Mouse (Mus musculus) intestine, postnatal 0 days (tissue): ENCODE results near the gene Usp22. TPM values are rescaled to one million over a fixed set of nuclear protein-coding genes. Genes with fewer than 3 reads are reported as not detected.
"Not testable (repeated sequence)": the region's sequence is repeated elsewhere in the genome, so short reads cannot be mapped to it uniquely, and the experiment has no call there.

Experiments used
- ATAC-seq: fragments of 200-750 bp; cut with Nextera tagmentation; 2 replicates; pipeline ENCODE4 v1.8.0; 2017; ENCODE audit warnings: mild to moderate bottlenecking, moderate TSS enrichment, moderate library complexity
- H3K27ac ChIP-seq: fragments of 300-500 bp; sonication (generic); 2 replicates; pipeline ENCODE4 v1.5.1; 2014; ENCODE audit warnings: mild to moderate bottlenecking, low read depth, low read length, moderate library complexity
- H3K27me3 ChIP-seq: fragments of 300-500 bp; sonication (generic); replicated peaks from 2 replicates; pipeline ENCODE4 v1.6.1; 2014; ENCODE audit warnings: low read length, mixed read lengths; ENCODE audit not compliant: control insufficient read depth, insufficient read depth
- H3K36me3 ChIP-seq: fragments of 300-500 bp; sonication (generic); 2 replicates; pipeline ENCODE4 v1.6.1; 2014; ENCODE audit warnings: mild to moderate bottlenecking, moderate library complexity; ENCODE audit not compliant: control insufficient read depth, insufficient read depth
- H3K4me1 ChIP-seq: fragments of 300-500 bp; sonication (generic); replicated peaks from 2 replicates; pipeline ENCODE4 v1.6.1; 2014; ENCODE audit warnings: antibody characterized with exemption, low read length, mixed read lengths; ENCODE audit not compliant: control insufficient read depth, insufficient read depth
- H3K4me2 ChIP-seq: fragments of 300-500 bp; sonication (generic); replicated peaks from 2 replicates; pipeline ENCODE4 v1.6.1; 2014; ENCODE audit warnings: low read depth, mild to moderate bottlenecking, moderate library complexity
- H3K4me3 ChIP-seq: fragments of 300-500 bp; sonication (generic); 2 replicates; pipeline ENCODE4 v1.5.1; 2014; ENCODE audit warnings: low read depth, low read length
- H3K9ac ChIP-seq: fragments of 300-500 bp; sonication (generic); 2 replicates; pipeline ENCODE4 v1.6.1; 2014; ENCODE audit warnings: mild to moderate bottlenecking, low read depth, low read length
- H3K9me3 ChIP-seq: fragments of 300-500 bp; sonication (generic); 2 replicates; pipeline ENCODE4 v1.6.1; 2016; ENCODE audit warnings: mixed run types; ENCODE audit not compliant: control insufficient read depth
- CTCF ChIP-seq: sonication (generic); IDR thresholded peaks from 2 replicates; pipeline ENCODE4 v1.5.1; 2016; ENCODE audit warnings: low read depth, mild to moderate bottlenecking, control low read depth, antibody characterized with exemption, moderate library complexity
- WGBS: fragments of 180-500 bp; shearing (Covaris S2); extraction: QIAGEN DNeasy Blood & Tissue Kit; methylation state at CpG from one replicate; pipeline ENCODE4 v1.1.7; 2014; 5-methylcytosine and 5-hydroxymethylcytosine counted together
- polyA plus RNA-seq: library from polyadenylated mRNA; unstranded; fragments of >200 nt; fragmentation: Nextera tagmentation; extraction: Ambion mirVana; gene quantifications from 2 replicates; pipeline ENCODE4 v1.2.1, GENCODE M21; 2015

Gene Usp22
- polyA plus RNA-seq, 1 experiment from 2014 or later, result 27.0 TPM

DNA sequence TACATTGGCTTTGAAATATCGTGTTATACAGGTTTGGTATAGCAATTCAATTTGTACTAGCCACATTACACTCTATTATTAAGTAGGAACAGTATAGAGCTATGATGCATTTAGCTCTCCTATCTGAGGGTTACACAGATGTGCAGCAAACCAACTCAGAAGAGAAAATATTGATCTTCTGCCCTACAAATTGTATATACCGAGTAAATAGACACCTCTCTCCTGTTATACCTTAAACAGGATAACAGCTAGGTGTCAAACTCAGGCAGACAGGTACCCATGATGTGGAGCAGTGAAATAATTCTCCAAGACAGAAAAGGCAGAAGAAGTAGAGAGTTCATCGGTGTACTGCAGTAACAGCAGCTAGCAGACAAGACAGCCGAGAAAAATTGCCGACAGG lies 923 bp upstream of the Usp22 start:
- ATAC-seq, result no peak
- no peaks in the 10 kb centered on the region for H3K9me3 ChIP-seq
- H3K27ac ChIP-seq, result no peak overlapping the region
- peak overlapping the region; percentile 59; the same call in 1 of the 2 replicates for H3K4me2 ChIP-seq
- no peak overlapping the region for H3K9ac ChIP-seq
- WGBS, result 75% methylated on average over 5 of the region's 5 CpGs
- TF ChIP-seq CTCF, result no peak
- H3K4me3 ChIP-seq, result no peak overlapping the region
- no peaks in the 10 kb centered on the region for H3K36me3 ChIP-seq
- no peaks in the 10 kb centered on the region for H3K4me1 ChIP-seq
- H3K27me3 ChIP-seq, result no peaks in the 10 kb centered on the region

DNA sequence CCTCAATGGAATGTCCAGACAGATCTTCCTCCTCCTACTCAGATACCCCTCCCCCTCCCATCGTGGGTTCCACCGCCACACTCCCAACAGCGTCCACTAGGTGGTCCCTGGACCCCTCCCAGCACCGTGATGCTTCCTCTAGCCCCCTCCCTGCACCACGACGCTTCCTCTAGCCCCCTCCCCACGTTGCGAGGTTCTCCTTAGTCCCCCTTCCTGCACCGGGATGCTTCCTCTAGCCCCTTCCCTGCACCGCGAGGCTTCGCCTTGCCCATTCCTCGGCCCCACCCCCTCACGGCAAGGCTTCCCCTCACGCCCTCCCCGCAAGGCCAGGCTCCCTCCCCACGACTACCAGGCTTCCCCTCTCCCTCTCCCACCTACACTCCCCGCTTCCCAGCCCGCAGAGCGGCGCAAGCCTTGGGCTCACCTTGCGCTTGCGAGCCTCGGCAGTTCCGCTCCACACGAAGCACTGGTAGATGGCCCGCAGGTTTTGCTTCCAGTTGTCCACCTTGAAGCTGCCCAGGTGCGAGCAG lies 499 bp downstream of the Usp22 start:
- Histone ChIP-seq H3K4me1 (no peaks in the 10 kb centered on the region), H3K9ac (peak overlapping the region; percentile 83), H3K27me3 (no peaks in the 10 kb centered on the region), H3K36me3 (no peaks in the 10 kb centered on the region), H3K9me3 (no peaks in the 10 kb centered on the region), H3K4me2 (peak overlapping the region; percentile 94), H3K4me3 (peak overlapping the region; percentile 70), H3K27ac (peak overlapping the region; percentile 92)
- ATAC-seq, result peak; percentile 20
- WGBS, result 1% methylated on average over 28 of the region's 28 CpGs
- TF ChIP-seq CTCF, result peak; percentile 73

DNA sequence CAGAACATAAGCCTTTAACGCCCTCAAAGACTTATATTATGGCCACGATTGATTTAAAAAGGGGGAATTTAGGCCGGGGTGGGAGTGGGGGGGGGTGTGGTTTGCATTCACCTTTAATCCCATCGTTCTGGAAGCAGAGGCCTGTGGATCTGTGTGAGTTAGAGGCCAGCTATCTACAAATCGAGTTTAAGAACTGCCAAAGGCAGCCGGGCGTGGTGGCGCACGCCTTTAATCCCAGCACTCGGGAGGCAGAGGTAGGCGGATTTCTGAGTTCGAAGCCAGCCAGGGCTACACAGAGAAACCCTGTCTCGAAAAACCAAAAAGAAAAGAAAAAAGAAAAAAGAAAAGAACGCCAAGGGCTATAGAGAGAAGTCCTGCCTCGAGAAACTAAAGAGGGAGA lies 1.4 kb downstream of the Usp22 start:
- ATAC-seq, H3K9ac ChIP-seq, H3K27ac ChIP-seq, H3K9me3 ChIP-seq, H3K4me1 ChIP-seq, H3K27me3 ChIP-seq, H3K36me3 ChIP-seq: not testable (repeated sequence)
- 20% methylated on average over 15 of the region's 15 CpGs for WGBS
- H3K4me3 ChIP-seq, result peak overlapping the region; percentile 70; the same call in 1 of the 2 replicates
- peak overlapping the region; percentile 94 for H3K4me2 ChIP-seq

DNA sequence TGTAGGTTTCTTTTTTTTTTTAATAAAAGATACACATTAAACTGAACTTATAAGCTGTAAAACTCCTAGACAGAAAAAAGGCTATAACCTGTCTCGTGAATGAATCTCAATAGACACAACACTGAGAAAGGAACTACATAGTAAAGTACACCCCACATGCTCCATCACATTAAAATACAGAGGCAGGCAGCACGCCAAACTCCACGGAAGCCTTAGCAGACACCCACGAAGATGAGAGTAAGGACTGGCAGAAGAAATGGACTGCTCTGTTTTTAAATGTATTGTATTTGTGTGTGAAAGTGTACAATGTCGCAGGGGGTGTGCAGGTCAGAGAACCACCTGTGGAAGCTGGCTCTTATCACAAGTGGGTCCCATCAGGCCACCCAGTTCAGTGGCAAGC lies 4.7 kb downstream of the Usp22 start:
- no peaks in the 10 kb centered on the region for H3K27me3 ChIP-seq
- WGBS, result 80% methylated on average over 5 of the region's 5 CpGs
- no peak for TF ChIP-seq CTCF
- no peak for ATAC-seq
- H3K27ac ChIP-seq, result no peak overlapping the region
- H3K9ac ChIP-seq, result no peak overlapping the region
- H3K9me3 ChIP-seq, result no peaks in the 10 kb centered on the region
- no peak overlapping the region for H3K4me2 ChIP-seq
- no peak overlapping the region for H3K4me3 ChIP-seq
- no peaks in the 10 kb centered on the region for H3K4me1 ChIP-seq
- H3K36me3 ChIP-seq, result peaks cover 27% of the 10 kb centered on the region

DNA sequence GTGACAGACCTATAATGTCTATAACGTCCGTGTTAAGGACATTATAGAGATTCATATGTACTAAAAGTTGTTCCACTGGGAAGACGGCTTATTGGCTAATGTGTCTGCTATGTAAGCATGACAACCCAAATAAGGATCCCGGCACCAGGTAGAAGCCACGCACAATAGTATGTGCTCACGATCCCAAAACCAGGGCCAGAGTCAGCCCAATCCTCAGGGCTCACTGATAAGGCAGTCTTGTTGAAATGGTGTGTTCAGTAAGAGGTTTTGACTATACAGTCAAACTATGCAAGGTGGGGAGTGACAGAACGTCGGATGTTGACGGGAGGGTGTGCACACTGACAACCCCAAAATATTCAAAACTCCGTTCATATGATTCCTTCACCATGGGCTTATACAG lies 10.0 kb downstream of the Usp22 start:
- 89% methylated on average over 10 of the region's 10 CpGs for WGBS
- Histone ChIP-seq H3K27me3 (no peaks in the 10 kb centered on the region), H3K4me1 (no peaks in the 10 kb centered on the region), H3K9me3 (no peaks in the 10 kb centered on the region), H3K36me3 (peaks cover 80% of the 10 kb centered on the region), H3K9ac (no peak overlapping the region), H3K4me3 (no peak overlapping the region), H3K27ac (no peak overlapping the region), H3K4me2 (no peak overlapping the region)
- no peak for TF ChIP-seq CTCF
- ATAC-seq, result no peak

DNA sequence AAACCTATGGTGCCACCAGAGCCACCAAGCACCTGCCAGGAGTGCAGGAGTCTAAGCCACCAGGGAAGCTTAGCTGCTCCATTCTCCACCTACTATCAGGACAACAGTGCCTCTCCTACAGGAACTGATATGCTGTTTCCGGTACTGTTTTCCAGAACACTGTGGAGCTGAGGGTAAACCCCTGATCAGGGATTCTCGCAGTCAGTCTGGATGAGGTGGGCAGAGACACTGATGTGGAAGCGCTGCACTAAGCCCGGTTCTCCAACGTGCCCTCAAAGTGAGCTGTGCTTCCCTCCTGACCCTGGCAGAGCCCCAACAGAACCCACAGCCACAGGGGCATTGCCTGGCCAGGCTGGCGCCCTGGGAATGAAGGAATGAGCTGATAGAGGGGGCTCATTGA lies 10.5 kb downstream of the Usp22 start:
- H3K9ac ChIP-seq, result no peak overlapping the region
- TF ChIP-seq CTCF, result no peak

DNA sequence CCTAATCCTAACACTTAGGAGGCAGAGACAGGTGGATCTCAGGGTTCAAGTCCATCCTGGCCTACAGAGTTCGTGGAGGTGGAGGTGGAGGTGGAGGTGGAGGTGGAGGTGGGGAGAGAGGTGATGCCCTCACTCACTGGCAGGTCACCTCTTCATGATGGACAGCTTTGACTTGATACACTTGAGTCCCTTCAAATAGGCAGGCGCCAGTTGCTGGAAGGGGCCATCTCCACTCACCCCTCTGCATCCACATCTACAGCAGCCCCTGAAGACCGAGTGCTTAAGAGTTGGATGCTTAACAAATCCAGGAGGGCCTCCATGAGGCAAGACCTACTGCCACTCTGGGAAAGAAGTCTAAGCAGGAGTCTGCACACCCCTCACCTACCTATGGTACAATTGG lies 11.5 kb downstream of the Usp22 start:
- 77% methylated on average over 3 of the region's 3 CpGs for WGBS
- no peaks in the 10 kb centered on the region for H3K4me1 ChIP-seq
- H3K9ac ChIP-seq, result no peak overlapping the region
- H3K4me3 ChIP-seq, result no peak overlapping the region
- no peak overlapping the region for H3K27ac ChIP-seq
- no peak for TF ChIP-seq CTCF
- no peaks in the 10 kb centered on the region for H3K27me3 ChIP-seq
- peaks cover 95% of the 10 kb centered on the region for H3K36me3 ChIP-seq
- H3K9me3 ChIP-seq, result no peaks in the 10 kb centered on the region
- no peak for ATAC-seq
- no peak overlapping the region for H3K4me2 ChIP-seq

More for the DNA sequence above, 10.5 kb downstream of the Usp22 start:
- Histone ChIP-seq H3K4me3 (no peak overlapping the region), H3K9me3 (no peaks in the 10 kb centered on the region), H3K27ac (peak overlapping the region; percentile 16), H3K4me1 (no peaks in the 10 kb centered on the region), H3K4me2 (no peak overlapping the region), H3K36me3 (peaks cover 85% of the 10 kb centered on the region), H3K27me3 (no peaks in the 10 kb centered on the region)
- no peak for ATAC-seq
- 97% methylated on average over 6 of the region's 6 CpGs for WGBS
